Mouse (Mus musculus) myocyte (in vitro differentiated cells): ENCODE data around the gene Gna12.

ENCODE experiments used
- CEBPB ChIP-seq: IDR thresholded peaks from 2 replicates; pipeline ENCODE4 v1.6.1; 2011; ENCODE audit warnings: mild to moderate bottlenecking, moderate library complexity; ENCODE audit not compliant: poor library complexity, insufficient read depth, severe bottlenecking
- E2F4 ChIP-seq: IDR thresholded peaks from one replicate; pipeline ENCODE4 v1.6.1; 2011; ENCODE audit warnings: mild to moderate bottlenecking, control low read depth, moderate library complexity; ENCODE audit not compliant: insufficient read depth
- MAX ChIP-seq: IDR thresholded peaks from one replicate; pipeline ENCODE4 v1.6.1; 2011; ENCODE audit warnings: low read depth, mild to moderate bottlenecking, control low read depth
- MYOD1 ChIP-seq, 3 experiments: IDR thresholded peaks; one replicate each; pipeline ENCODE4 v1.6.1; 2011; ENCODE audit warnings: control low read depth in 2 of 3, low read depth in 2 of 3, mild to moderate bottlenecking in 2 of 3, moderate library complexity in 1 of 3; ENCODE audit not compliant: insufficient read length in 2 of 3, control insufficient read depth in 1 of 3
- MYOG ChIP-seq, 3 experiments: IDR thresholded peaks; one replicate each; pipeline ENCODE4 v1.6.1; 2011; ENCODE audit warnings: control low read depth in 2 of 3, low read depth in 2 of 3, mild to moderate bottlenecking in 2 of 3; ENCODE audit not compliant: insufficient read length in 2 of 3, control insufficient read depth in 1 of 3, insufficient read depth in 1 of 3
- POLR2A ChIP-seq: IDR thresholded peaks from one replicate; pipeline ENCODE4 v1.6.1; 2011; ENCODE audit warnings: low read depth, mild to moderate bottlenecking, control low read depth, moderate library complexity; ENCODE audit not compliant: insufficient read length
- POLR2AphosphoS2 ChIP-seq: IDR thresholded peaks from one replicate; pipeline ENCODE4 v1.6.1; 2011; ENCODE audit warnings: low read depth, control low read depth; ENCODE audit not compliant: insufficient read length
- REST ChIP-seq: IDR thresholded peaks from one replicate; pipeline ENCODE4 v1.6.1; 2011; ENCODE audit warnings: mild to moderate bottlenecking, control low read depth, moderate library complexity; ENCODE audit not compliant: insufficient read depth, insufficient read length
- SRF ChIP-seq: IDR thresholded peaks from one replicate; pipeline ENCODE4 v1.6.1; 2011; ENCODE audit warnings: low read depth; ENCODE audit not compliant: control insufficient read depth, insufficient read length
- TCF12 ChIP-seq: IDR thresholded peaks from one replicate; pipeline ENCODE4 v1.6.1; 2011; ENCODE audit warnings: mild to moderate bottlenecking, control low read depth; ENCODE audit not compliant: poor library complexity, insufficient read depth, severe bottlenecking
- TCF3 ChIP-seq: IDR thresholded peaks from one replicate; pipeline ENCODE4 v1.6.1; 2011; ENCODE audit warnings: low read depth, control low read depth; ENCODE audit not compliant: insufficient read length
- USF1 ChIP-seq: IDR thresholded peaks from one replicate; pipeline ENCODE4 v1.6.1; 2011; ENCODE audit warnings: low read depth, mild to moderate bottlenecking, control low read depth, moderate library complexity

DNA sequence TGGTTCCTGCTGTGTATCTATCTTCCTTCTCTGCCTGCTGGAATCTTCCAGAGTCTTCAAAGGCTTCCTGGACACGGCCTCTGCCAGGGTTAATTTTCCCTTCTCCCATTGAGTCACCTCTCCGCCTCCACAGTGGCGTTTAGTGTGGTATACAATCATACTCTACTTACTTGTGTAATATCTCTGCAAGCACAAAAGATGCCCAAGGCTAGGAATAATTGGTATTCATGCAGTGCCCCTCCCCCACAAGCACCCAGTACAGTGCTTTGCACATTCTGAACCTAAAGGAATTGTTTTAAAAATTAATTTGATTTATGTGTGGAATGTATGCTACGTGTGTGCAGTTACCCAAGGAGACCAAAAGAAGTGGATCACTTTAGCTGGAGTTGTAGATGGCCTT, 10.6 kb downstream of the Gna12 start:
- no peak for TF ChIP-seq POLR2A
- no peak for TF ChIP-seq MAX
- TF ChIP-seq POLR2AphosphoS2: no peak
- no peak for TF ChIP-seq MYOD1 (IDR thresholded peaks at IDR 0.05; ENCODE audit: control insufficient read depth in 1 of 3, insufficient read length in 2 of 3, low read depth in 2 of 3)
- TF ChIP-seq CEBPB: 0 out of 2 replicates have a peak, but pooled peaks have one; percentile 48
- TF ChIP-seq USF1: no peak
- no peak for TF ChIP-seq TCF12
- TF ChIP-seq MYOG (IDR thresholded peaks at IDR 0.05; ENCODE audit: control insufficient read depth in 1 of 3, insufficient read depth in 1 of 3, insufficient read length in 2 of 3, low read depth in 2 of 3): no peak
- no peak for TF ChIP-seq E2F4
- TF ChIP-seq TCF3: no peak
- TF ChIP-seq REST: no peak
- no peak for TF ChIP-seq SRF
